Mouse (Mus musculus): Measurements from ENCODE around the gene Gm12216.

Gene Gm12216

DNA sequence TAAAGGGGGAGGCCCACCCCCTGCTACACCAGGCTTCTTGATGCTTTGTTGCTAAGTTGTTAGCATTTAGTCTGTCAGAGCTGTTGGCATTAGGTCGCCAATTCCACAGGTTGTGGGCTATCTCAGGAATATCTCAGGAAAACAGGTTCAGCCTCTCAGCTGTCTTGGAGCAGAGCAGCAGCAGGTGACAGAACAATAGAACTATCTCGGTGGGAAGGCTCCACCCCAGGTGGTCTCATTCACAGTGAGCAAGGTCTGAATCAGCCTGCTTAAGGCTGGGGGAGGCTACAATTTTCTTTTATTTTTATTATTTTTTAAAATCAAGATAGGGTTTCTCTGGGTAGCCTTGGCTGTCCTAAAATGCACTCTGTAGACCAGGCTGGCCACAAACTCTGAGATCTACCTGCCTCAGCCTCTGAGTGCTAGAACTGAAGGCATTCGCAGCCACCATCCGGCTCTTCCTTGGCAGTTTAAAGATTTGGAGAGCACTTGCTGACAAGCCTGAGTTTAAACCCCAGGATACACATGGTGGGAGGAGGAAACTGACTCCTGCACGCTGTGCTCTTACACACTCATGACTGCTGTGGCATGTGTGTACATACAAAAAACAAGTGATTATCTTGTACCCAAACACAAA, 109.2 kb downstream of the Gm12216 start:
- in situ Hi-C loops (cut with MboI; ENCODE audit: low sequenced_read_pairs) = loop anchor here (10.0 to 25.0 kb wide), 2 partner anchors 105 to 512 kb away; partner anchors contain the start of genes Gm12216 and Il3

DNA sequence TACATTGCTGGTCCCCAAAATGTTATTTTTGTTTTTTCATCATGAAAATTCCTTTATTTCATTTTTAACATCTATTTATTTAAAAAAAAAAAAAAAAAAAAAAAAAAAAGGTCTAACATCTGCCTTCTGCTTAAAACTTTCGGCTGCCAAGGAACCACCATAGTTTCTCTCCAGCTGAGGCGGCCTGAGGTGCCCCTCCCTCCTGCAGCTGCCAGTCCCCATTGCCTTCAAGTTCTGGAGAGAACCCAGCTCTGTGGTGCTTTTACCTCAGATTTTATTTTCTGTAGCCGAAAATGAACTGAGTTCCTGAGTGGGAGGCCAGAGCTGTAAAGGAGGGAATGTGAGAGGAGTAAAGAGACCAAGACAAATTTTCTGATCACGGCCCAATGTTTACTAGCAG, 109.8 kb downstream of the Gm12216 start:
- in situ Hi-C loops (cut with MboI; ENCODE audit: low sequenced_read_pairs) = loop anchor here (25.0 kb wide), 1 partner anchor 513 kb away; the partner anchor contains the start of gene Il3

DNA sequence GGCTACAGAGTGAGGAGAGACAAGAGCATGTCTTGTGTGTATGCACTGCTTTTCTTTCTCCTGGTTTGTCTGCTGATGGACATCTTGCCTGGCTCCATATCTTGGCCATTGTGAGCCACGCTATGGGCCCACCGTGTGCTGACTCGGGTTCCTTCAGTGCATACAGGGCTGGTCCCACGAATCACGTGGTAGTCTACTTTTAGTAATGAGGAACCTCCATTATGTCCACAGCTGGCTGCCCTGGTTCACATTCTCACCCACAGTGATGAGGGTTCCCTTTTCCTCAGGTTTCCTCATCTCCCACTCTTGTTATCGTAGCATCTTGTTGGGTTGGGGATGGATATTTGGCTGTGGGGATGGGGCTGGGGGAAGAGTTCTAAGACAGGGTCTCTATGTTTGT, 110.4 kb downstream of the Gm12216 start:
- in situ Hi-C loops (cut with MboI; ENCODE audit: low sequenced_read_pairs) = loop anchor here (25.0 kb wide), 1 partner anchor 514 kb away; the partner anchor contains the start of gene Il3

DNA sequence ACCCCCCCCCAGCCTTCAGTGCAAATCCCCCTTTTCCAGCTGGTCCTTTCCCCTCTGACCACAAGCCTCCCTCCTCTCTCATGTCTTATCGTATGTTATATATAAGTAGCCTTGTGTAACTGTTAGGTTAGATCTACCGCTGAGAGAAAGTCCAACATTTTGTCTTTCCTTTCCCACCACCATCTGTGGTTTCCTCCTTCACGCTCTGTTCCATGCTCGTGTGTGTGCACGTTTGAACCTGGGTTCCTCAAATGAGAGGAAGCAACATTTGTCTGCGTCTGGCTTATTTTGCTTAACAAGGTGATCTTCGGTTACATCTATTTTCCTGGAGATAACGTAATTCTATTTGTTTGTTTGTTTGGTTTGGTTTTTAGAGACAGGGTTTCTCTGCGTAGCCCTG, 111.1 kb downstream of the Gm12216 start:
- in situ Hi-C loops (cut with MboI; ENCODE audit: low sequenced_read_pairs) = loop anchor here (25.0 kb wide), 1 partner anchor 514 kb away; the partner anchor contains the start of gene Il3

DNA sequence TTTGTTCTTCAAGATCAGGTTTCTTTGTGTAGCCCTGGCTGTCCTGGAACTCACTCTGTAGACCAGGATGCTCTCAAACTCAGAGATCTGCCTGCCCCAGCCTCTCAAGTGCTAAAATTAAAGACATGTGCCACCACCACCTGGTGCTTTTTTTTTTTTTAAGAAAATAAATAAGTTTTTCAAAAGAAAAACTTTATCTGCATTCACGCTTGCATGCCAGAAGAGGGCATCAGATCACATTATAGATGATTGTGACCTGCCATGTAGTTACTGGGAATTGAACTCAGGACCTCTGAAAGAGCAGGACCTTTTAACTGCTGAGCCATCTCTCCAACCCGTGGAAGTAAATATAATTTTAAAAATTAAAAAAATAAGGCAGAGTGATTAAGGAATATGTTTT, 113.8 kb downstream of the Gm12216 start:
- in situ Hi-C loops (cut with MboI; ENCODE audit: low sequenced_read_pairs) = loop anchor here (25.0 kb wide), 1 partner anchor 517 kb away; the partner anchor contains the start of gene Il3

DNA sequence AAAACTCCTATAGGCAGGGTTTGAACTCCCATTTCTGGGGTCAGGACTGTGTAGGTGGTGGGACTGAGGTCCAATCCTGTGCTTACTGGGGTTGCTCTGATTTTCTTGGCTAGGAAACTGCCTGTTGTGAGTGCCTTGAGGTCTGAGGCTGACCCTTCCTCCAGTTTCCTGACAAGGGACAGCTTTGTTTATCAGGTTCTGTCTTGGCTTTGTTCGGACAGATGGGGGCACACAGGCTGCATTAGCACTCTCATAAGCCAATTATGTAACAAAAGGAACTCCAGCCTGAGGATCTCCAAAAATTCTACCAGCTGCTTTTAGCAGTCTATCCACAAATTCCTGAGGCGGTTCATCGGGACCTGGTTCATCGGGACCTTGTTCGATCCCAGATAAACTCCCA, 116.7 kb downstream of the Gm12216 start:
- in situ Hi-C loops (cut with MboI; ENCODE audit: low sequenced_read_pairs) = loop anchor here (25.0 kb wide), 1 partner anchor 520 kb away; the partner anchor contains the start of gene Il3

DNA sequence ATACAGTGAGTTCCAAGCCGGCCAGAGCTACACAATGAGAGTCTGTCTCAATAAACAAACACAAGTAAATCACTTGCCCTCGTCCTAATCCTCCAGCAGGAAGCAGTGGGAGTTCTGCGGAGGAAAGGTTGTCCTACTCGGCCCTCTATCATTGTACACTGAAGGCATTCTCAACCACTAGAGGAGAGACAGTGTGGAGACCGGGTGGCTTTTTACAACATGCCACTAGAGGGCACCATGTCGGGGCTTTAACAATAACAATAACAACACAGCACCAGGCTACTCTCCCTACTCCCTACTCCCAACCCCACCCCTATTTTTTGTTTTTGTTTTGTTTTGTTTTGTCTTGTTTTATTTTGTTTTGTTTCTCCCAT, 121.5 kb downstream of the Gm12216 start:
- in situ Hi-C loops (cut with MboI; ENCODE audit: low sequenced_read_pairs) = loop anchor here (10.0 to 25.0 kb wide), 2 partner anchors 273 to 525 kb away; partner anchors contain the start of gene Il3

DNA sequence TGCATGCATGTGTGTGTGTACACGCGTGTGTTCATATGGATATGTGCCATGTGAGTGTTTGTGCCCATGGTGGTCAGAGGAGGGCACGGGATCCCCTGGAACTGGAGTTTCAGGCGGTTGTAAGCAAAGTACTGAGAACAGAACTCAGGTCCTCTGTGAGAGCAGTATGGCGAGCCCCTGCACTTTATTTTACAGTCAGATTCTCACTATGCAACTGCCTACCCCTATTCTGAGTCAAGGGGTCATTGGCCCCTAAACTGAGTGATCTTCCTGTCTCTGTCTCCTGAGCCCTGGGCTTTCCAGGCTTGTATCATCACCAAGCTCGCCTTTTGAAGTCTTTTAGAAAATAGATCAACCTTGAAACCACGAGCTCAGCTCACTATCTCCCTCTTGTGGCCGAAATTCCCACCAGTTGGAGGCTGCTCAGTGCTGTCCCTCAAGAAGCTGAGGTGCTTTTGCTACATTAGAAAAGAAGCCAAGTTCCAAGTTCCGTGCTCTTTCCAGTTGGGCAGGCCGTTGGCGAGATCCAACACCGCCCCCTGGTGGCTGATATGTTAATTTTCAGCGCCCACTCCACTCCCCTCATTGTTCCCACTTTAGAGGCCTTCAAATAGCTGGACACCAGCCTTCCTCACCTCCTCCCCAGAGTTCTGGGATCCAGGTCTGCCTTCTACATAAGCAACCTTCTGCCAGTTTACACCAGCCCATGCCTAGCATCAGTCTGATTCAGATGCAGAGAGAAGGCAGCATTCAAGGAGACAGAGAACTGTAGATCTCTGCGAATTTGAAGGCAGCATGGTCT, 122.1 kb downstream of the Gm12216 start:
- in situ Hi-C loops (cut with MboI; ENCODE audit: low sequenced_read_pairs) = loop anchor here (10.0 to 25.0 kb wide), 2 partner anchors 272 to 525 kb away; partner anchors contain the start of gene Il3

DNA sequence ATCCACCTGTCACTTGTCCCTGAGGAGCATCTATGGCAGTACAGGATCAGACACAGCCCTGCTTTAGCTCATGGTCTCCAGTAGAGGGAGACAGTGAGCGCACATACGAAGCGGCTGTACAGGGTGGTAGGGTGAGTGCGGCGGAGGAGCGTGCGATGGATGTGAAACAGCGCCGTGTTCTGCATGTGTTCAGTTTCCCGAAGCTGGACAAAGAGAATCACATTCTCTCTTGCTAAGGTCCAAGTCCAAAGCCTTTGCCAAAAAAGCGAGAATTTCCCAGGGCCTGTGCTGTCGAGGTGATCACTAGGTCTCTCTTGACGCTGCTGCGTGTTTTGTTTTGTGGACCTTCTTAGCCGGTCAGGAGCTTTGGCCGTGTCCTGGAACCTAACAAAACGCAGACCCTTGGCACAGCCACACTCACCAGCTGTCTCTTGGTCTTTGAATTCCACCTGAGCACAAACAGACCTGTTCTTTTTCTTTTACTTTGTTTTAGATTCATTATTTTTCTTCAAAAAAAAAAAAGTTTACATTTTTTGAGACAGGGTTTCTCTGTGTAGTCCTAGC, 123.3 kb downstream of the Gm12216 start:
- in situ Hi-C loops (cut with MboI; ENCODE audit: low sequenced_read_pairs) = loop anchor here (10.0 to 25.0 kb wide), 2 partner anchors 271 to 527 kb away; partner anchors contain the start of gene Il3

DNA sequence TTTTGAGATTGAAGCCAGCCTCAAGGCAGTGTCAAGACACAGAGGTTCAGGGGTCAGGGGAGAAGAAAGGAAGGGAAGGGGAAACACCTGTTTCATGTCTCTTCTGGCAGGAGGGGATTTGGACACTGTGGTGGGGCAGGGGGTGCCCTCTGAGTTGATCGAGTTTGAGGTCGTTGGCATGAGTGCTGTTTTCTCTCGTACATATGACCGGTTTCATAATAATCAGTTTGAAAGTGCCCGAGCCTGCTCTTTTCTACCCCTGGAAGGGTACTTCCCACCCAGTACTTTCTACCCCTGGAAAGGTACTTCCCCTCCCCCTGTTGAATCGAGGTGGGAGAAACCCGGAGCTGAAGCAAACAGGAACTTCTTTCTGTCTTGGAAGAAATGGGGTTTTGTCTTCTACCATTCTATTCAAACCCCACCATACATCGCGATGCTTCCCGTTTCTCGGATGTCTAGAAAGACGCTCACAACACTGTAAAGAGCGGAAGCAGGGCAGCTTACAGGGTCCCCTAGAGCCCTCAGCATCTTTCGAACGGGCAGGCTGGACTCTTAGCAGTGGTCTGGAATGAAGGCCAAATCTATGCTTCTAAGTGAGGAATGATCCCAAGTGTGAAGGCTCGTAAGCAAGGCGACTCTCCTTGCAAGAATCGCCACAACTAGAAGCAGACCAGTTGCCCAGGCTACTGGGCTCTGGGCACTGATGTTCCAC, 123.9 kb downstream of the Gm12216 start:
- in situ Hi-C loops (cut with MboI; ENCODE audit: low sequenced_read_pairs) = loop anchor here (10.0 to 25.0 kb wide), 2 partner anchors 270 to 527 kb away; partner anchors contain the start of gene Il3

DNA sequence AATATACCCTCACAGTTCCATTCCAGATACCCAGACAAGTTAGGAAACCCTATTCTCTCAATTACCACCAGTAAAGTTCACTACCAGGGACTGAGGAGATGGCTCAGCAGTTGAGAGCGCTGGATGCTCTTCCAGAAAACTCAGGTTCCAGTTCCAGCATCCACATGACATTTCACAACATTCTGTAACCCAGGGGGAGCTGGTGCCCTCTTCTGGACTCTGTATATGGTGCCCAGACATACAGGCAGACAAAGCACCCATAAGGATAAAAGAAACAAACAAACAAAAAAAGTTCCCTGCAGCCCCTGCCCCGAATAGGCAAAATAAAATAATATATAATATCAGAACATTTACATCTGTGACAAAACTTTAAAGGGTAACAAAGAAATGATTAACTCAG, 124.6 kb downstream of the Gm12216 start:
- in situ Hi-C loops (cut with MboI; ENCODE audit: low sequenced_read_pairs) = loop anchor here (10.0 to 25.0 kb wide), 2 partner anchors 270 to 528 kb away; partner anchors contain the start of gene Il3

DNA sequence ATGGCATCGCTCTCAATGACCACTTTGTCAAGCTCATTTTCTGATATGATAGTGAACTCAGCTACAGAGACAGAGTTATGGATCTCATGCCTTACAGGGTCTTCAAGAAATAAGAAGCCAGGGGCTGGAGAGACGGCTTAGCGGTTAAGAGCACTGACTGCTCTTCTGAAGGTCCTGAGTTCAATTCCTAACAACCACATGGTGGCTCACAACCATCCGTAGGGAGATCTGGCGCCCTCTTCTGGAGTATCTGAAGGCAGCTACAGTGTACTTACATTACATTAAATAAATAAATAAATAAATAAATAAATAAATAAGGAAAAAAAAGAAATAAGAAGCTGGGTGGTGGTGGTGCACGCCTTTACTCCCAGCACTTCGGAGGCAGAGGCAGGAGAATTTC, 125.2 kb downstream of the Gm12216 start:
- in situ Hi-C loops (cut with MboI; ENCODE audit: low sequenced_read_pairs) = loop anchor here (10.0 to 25.0 kb wide), 2 partner anchors 269 to 528 kb away; partner anchors contain the start of gene Il3
